Mouse (Mus musculus): ENCODE measurements around the gene 4930524J08Rik.

The 4930524J08Rik gene

GRCm38 (mm10) chr5:100005431-100005830 is 26.6 kb downstream of the 4930524J08Rik start:
- DNase-seq (ENCODE audit: inconsistent ontology term) = no peak

GRCm38 (mm10) chr5:100005896-100006295 is 27.0 kb downstream of the 4930524J08Rik start:
- no peak for DNase-seq (ENCODE audit: inconsistent ontology term)

- no peak for DNase-seq (ENCODE audit: inconsistent ontology term)
Observed at GRCm38 (mm10) chr5:100006324-100007039, 27.6 kb downstream of the 4930524J08Rik start.

GRCm38 (mm10) chr5:100007040-100007375 is 28.1 kb downstream of the 4930524J08Rik start:
- no peak for DNase-seq (ENCODE audit: inconsistent ontology term)

- DNase-seq (ENCODE audit: inconsistent ontology term) = no peak
Observed at GRCm38 (mm10) chr5:100008485-100008884, 29.6 kb downstream of the 4930524J08Rik start.

GRCm38 (mm10) chr5:100012599-100012998 is 33.7 kb downstream of the 4930524J08Rik start:
- DNase-seq (ENCODE audit: inconsistent ontology term) = no peak

GRCm38 (mm10) chr5:100020089-100020488 is 41.2 kb downstream of the 4930524J08Rik start:
- DNase-seq (ENCODE audit: inconsistent ontology term) = no peak

- DNase-seq (ENCODE audit: inconsistent ontology term) = no peak
Observed at GRCm38 (mm10) chr5:100024403-100024802, 45.5 kb downstream of the 4930524J08Rik start.

- no peak for DNase-seq (ENCODE audit: inconsistent ontology term)
Observed at GRCm38 (mm10) chr5:100024868-100025267, 46.0 kb downstream of the 4930524J08Rik start.

All from Muller cell, postnatal 12 days (primary cell).